Mouse (Mus musculus) G1E-ER4 (cell line): Measurements from ENCODE around the gene Nyx. TPM values are rescaled to one million over a fixed set of nuclear protein-coding genes. Genes with fewer than 3 reads are reported as not detected.

ENCODE experiments used
- GATA1 ChIP-seq: IDR thresholded peaks from one replicate; pipeline ENCODE4 v1.8.0; 2012; ENCODE audit warnings: low read length, inconsistent platforms
- polyA plus RNA-seq: library from polyadenylated mRNA; stranded (reverse); fragments of >175 nt; gene quantifications from 2 replicates; pipeline ENCODE4 v1.2.3, GENCODE M21; 2012

Nyx gene
- polyA plus RNA-seq, 1 experiment, result 0.02 TPM

GRCm38 (mm10) chrX:13484447-13484846 lies 18.5 kb downstream of the Nyx start:
- TF ChIP-seq GATA1, result no peak

DNA sequence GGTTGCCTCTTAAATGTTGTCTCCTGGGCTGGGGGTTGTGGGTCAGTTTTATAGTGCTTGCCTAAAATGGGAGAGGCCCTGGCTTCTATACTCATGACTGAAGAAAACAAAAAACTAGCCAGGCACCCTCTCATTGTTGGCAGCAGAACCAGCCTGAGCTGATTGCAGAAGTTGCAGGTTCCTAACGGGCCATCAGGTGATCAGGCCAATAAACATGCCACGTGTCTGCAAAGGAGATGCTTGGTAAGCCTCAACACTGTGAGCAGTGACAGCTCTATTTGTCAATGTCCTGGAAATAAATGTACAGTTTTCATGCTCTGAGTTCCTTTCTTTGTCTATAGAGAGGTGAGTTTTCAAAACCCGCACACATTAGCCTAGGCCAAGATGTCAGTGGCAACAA lies 23.1 kb downstream of the Nyx start:
- no peak for TF ChIP-seq GATA1

DNA sequence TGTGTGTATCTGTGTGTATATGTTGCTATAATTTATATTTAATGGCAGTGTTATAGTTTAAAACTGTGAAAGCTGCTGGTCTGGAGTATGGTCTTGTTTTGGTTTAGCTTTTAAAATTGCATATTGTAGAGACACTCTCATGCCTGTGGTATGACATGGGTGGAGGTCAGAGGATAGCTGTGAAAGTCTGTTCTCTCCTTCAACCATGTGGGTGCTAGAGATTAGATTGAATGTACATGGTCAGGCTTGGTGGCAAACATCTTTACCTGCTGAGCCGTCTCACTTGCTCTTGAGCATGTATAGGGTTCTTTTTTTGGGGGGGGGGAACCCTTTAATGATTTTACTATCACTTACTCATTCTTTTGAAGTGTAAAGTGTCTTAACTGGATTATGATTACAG lies 23.9 kb downstream of the Nyx start:
- no peak for TF ChIP-seq GATA1

- TF ChIP-seq GATA1, result no peak
These were observed 25.0 kb downstream of the Nyx start for GRCm38 (mm10) chrX:13490941-13491340.

DNA sequence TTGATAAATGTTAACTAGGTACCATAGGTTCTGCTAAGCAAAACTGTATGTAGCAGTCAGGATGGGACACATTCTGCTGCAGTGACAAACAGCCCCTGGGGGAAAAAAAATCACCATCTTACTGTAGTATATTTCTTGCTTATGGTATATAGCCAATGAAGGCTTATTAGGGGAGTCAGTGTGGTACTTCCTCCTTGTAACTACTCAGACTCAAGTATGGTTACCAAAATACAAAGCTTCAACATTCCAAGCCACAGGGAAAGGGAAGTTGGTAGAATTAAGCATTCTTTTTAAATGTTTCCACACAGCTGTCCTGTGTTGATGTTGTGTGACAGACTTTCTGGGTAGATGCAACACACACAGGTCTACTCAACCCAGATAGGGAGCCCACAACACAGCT lies 27.0 kb downstream of the Nyx start:
- TF ChIP-seq GATA1, result no peak

DNA sequence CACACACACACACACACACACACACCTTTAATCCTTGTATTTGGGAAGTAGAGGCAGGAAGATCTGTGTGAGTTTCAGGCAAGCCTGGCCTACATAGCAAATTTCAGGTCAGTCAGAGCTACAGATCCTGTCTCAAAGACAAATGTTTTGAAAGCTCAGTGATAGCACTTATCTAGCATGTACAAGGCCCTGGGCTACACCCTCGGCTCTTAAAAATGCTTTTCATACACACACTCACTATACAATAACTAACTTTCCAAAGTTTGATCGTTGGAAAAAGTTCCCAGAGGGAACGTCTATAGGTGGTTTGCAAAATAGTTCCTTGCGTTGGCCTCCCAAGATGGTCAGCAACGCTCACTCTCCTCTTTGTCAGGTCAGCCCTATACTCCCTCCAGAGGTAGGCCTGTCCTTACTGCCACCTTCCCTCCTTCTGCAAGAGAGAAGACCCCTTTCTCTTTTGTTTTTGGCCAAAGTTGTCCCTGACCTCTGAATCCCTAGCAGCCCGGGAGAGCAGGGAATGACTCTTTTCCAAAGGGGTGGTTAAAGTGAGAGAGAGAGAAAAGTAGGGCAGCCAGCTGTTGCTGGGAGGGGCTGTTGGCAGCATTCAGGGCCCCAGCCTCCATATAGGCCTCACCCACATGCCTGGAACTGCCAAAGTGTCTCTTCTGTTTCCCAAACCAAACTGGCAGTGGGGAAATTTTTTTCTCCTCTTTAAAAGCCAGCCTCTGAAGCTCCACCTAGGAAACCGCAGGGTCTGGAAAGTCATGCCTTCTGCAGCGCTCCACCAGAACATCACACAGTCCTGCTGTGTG lies 29.2 kb downstream of the Nyx start:
- no peak for TF ChIP-seq GATA1

DNA sequence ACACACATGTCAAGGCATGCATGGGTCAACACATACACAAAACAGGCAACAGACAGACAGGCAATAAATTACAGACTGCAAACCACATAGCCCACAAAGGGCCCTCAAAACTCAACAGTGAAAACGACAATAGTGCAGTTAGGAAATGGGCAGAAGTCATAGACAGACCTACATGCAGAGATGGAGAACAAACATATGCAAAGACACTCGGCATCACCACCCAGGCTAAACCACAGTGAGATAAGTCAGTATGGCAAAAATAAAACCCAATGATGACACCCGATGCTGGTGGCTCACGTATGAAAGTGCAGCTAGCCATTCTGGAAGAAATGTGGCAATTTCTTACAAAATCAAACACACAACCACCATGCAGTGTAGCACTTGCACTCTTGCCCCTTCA lies 34.4 kb downstream of the Nyx start:
- TF ChIP-seq GATA1, result no peak

GRCm38 (mm10) chrX:13502862-13503375 lies 37.0 kb downstream of the Nyx start:
- no peak for TF ChIP-seq GATA1

DNA sequence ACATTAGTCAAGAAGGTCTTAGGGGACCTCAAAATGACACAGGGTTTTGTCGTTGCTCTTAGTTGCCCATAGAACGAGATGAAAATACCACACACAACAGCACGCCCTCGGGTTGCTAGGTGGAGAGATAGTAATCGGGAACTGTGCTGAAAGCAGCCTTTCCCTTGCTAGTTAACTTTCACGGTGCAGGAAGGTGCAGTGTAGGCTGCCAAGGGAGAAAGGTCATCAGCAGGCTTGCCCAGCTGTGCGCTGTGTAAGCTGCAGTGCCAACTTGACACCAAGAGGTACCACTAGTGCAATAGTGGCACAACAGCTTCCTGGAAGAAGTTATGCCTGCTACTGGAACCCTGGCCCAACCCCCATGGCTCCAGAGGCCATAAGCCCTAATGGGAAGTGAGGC lies 38.5 kb downstream of the Nyx start:
- TF ChIP-seq GATA1, result no peak

- no peak for TF ChIP-seq GATA1
These were observed 40.5 kb downstream of the Nyx start for GRCm38 (mm10) chrX:13506376-13506775.

DNA sequence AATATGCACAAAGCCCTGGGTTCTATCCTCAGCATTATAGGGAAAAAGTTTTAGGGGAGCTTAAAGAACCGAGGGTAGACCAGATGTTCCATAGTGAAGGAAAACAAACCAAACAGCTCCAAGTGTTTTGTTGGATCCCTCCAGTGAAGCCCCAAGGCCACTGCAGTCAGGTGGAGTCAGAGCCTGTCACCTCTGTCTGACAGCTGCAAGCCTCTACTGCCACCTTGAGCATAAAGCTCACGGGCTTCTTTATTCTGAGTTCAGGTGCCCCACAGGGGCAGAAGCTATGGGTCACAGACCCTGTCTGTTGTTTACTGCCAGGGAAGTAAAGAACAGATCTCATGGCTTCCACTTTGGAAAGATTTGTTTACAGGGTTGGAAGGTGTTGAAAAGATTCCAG lies 47.2 kb downstream of the Nyx start:
- TF ChIP-seq GATA1, result no peak

DNA sequence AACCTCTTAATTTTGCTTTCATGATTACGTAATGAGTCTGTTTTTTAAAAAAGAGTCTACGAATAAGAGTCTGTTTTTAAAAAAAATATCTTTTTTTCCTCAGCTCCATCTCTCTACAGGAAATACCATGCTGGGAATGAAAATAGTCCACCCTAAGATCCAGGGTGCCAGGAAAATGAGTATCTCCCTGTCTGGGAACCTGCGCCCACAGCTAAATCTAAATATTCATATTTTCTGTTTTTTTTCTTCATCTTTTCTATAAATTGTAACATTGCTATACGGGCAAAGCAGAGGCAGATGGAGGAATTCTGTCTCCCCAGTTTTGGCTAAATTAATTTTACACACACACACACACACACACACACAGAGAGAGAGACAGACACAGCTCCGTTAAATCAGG lies 48.0 kb downstream of the Nyx start:
- no peak for TF ChIP-seq GATA1

DNA sequence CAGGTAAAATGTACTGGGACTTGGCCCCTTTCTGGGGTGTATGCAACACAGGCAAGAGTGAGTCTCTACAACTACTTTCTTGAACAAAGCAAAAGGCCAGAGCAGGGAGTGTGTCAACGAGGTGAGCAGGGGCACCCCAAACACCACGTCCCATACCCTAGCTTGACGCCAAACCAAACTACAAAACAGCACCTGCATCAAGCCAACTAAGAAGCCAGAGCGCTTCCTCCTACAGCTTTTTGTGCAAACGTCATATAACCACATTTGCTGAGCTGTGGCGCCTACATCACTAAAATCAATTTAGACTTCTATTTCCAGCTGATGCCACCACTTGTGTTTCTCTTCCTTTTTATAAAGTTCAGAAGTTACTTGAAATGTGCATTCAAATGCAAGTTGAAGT lies 50.5 kb downstream of the Nyx start:
- TF ChIP-seq GATA1, result no peak

- no peak for TF ChIP-seq GATA1
These were observed 52.1 kb downstream of the Nyx start for GRCm38 (mm10) chrX:13518019-13518418.

GRCm38 (mm10) chrX:13518781-13519407 lies 53.0 kb downstream of the Nyx start:
- TF ChIP-seq GATA1, result no peak

- TF ChIP-seq GATA1, result no peak
These were observed 53.5 kb downstream of the Nyx start for GRCm38 (mm10) chrX:13519408-13519783.

DNA sequence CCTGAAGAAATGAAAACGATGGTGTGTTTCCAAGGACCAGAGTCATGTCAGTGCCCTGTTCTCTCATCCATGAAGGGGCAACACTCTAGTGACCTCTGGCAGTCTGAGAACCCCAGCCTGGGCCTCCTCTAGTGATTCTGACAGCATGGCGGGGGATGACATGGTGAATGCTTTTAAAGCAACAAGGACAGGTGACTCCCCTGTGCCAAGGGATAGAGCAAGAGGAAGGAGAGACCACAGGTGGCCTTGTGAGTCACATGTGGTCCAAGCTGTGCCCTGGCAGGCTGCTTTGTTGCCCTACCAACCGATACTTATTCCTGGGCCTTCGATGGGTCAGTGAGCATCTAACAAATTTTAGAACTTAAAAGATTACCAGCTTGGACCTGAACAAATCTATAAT lies 54.7 kb downstream of the Nyx start:
- TF ChIP-seq GATA1, result no peak

DNA sequence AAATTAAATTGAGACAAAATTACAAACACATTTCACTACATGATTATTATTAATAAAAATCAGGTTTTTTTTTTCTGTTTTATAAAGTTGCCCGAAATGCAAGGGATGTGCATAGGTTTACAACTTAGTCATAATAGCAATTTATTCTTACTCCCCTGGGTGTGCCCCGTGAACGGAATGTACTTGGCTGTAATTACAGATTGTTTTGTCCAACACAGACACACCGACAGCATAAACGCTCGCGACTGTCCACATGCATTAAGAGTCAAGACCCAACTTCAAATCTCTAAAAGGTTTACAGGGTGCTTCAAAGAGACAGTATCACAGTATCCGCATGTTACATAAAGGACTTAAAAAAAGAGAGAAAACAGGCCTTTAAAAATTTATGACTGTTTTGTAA lies 55.4 kb downstream of the Nyx start:
- no peak for TF ChIP-seq GATA1

Other genes with a start within 250 kb of the Nyx start
- gene Ddx3x, start 185.1 kb upstream of the Nyx start, polyA plus RNA-seq, result 9.7 and 19.4 TPM in 2 replicates
- not detected in 2 replicates for gene Gpr34, start 166.0 kb downstream of the Nyx start, polyA plus RNA-seq
- gene Gpr82, start 195.3 kb downstream of the Nyx start, polyA plus RNA-seq, result not detected in 2 replicates